Comparison of ENCODE assay signal across 27 mouse cellular contexts in the genomic region with DNA sequence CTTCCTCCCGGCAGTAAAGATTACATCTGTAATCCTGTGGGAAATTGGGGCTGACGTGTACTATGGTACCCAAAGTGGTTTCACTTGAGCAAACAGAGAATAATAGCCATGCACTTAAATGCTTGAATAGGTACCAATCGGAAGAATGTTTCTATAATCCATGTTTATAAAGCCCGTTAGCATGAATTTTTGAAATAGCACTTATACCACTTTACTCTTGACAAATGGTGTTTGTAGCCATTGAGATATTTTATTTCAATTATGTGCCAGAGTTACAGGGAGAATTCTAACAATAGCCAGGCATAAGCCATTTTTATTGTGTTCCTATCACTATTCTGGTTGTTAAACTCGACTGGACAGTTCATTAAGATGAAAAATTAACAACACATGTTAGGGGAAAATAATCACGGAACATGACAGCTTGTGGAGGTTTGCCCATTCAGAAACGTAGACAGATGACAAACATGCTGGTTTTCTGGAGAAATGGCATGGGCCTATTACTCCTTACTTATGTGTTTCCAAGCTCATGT.
"Had no signal": no experiment of that assay in that cellular context is flagged by ENCODE, and none has a peak within 500 bp of the region (broad histone marks: within the 10 kb centered on the region; RNA-seq: fewer than 3 reads in every experiment).

No protein-coding gene starts in this region.

- H3K4me2 ChIP-seq: embryonic facial prominence, embryonic 12.5 days; embryonic facial prominence, embryonic 13.5 days; embryonic facial prominence, embryonic 15.5 days; forebrain, embryonic 12.5 days; forebrain, embryonic 13.5 days; forebrain, embryonic 15.5 days had no signal

- H3K27ac ChIP-seq: embryonic facial prominence, embryonic 10.5 days; embryonic facial prominence, embryonic 12.5 days; embryonic facial prominence, embryonic 13.5 days; embryonic facial prominence, embryonic 15.5 days; forebrain, embryonic 10.5 days; forebrain, embryonic 12.5 days; forebrain, embryonic 13.5 days; forebrain, embryonic 15.5 days; gastrocnemius, adult 2 months; heart, adult 2 months had no signal

- ATAC-seq: forebrain, embryonic 13.5 days; forebrain, embryonic 14.5 days; forebrain, embryonic 15.5 days; forebrain, embryonic 16.5 days; forebrain, postnatal 0 days had no signal

- H3K9me3 ChIP-seq: embryonic facial prominence, embryonic 10.5 days; embryonic facial prominence, embryonic 12.5 days; embryonic facial prominence, embryonic 13.5 days; embryonic facial prominence, embryonic 15.5 days; forebrain, embryonic 10.5 days; forebrain, embryonic 12.5 days; forebrain, embryonic 13.5 days; forebrain, embryonic 15.5 days had no signal

- H3K4me1 ChIP-seq: embryonic facial prominence, embryonic 15.5 days; forebrain, embryonic 15.5 days had no signal

- H3K9ac ChIP-seq: embryonic facial prominence, embryonic 12.5 days; embryonic facial prominence, embryonic 13.5 days; embryonic facial prominence, embryonic 15.5 days; forebrain, embryonic 12.5 days; forebrain, embryonic 13.5 days; forebrain, embryonic 15.5 days; forebrain, postnatal 0 days had no signal

- DNase-seq: cerebellum, adult 8-10 months; cerebellum, adult 9-10 months; cerebellum, adult 9-11 months; cerebellum, postnatal 14 days; cerebellum, postnatal 25 days; cerebellum, postnatal 36 days; embryo, embryonic 11 days; forebrain, postnatal 0 days; gastrocnemius, adult 2 months; gastrocnemius, postnatal 10 days; gastrocnemius, postnatal 14 days; gastrocnemius, postnatal 25 days; gastrocnemius, postnatal 36 days; heart, adult 11 months; heart, adult 18-20 months; heart, adult 2 months had no signal

- H3K4me3 ChIP-seq: embryonic facial prominence, embryonic 10.5 days; embryonic facial prominence, embryonic 12.5 days; embryonic facial prominence, embryonic 13.5 days; embryonic facial prominence, embryonic 15.5 days; erythroblast, embryonic 14.5 days; forebrain, embryonic 10.5 days; forebrain, embryonic 12.5 days; forebrain, embryonic 13.5 days; forebrain, embryonic 15.5 days; gastrocnemius, adult 2 months; heart, adult 2 months had no signal

- H3K36me3 ChIP-seq: embryonic facial prominence, embryonic 15.5 days; forebrain, embryonic 12.5 days; forebrain, embryonic 15.5 days had no signal

- H3K27me3 ChIP-seq: embryonic facial prominence, embryonic 12.5 days; embryonic facial prominence, embryonic 13.5 days; embryonic facial prominence, embryonic 15.5 days; forebrain, embryonic 12.5 days; forebrain, embryonic 13.5 days; forebrain, embryonic 15.5 days had no signal
